Mouse (Mus musculus) kidney, postnatal 0 days (tissue): ENCODE measurements around the gene Mrrf. TPM values are rescaled to one million over a fixed set of nuclear protein-coding genes. Genes with fewer than 3 reads are reported as not detected.

Experiments used
- ATAC-seq: fragments of 200-750 bp; cut with Nextera tagmentation; replicated peaks from 2 replicates; pipeline ENCODE4 v1.8.0; 2017; ENCODE audit warnings: low read depth, moderate number of reproducible peaks, moderate TSS enrichment, moderate library complexity; ENCODE audit not compliant: low FRiP score
- DNase-seq: peaks from one replicate; pipeline ENCODE4 v3.0.0-alpha.2; 2016; ENCODE audit warnings: low spot score
- H3K27ac ChIP-seq: fragments of 300-500 bp; sonication (generic); 2 replicates; pipeline ENCODE4 v1.5.1; 2014; ENCODE audit warnings: mild to moderate bottlenecking
- H3K27me3 ChIP-seq: fragments of 300-500 bp; sonication (generic); 2 replicates; pipeline ENCODE4 v1.6.1; 2014; ENCODE audit warnings: low read length, mixed read lengths; ENCODE audit not compliant: insufficient read depth
- H3K36me3 ChIP-seq: fragments of 300-500 bp; sonication (generic); 2 replicates; pipeline ENCODE4 v1.6.1; 2014; ENCODE audit warnings: low read length, mixed read lengths; ENCODE audit not compliant: insufficient read depth
- H3K4me1 ChIP-seq: fragments of 300-500 bp; sonication (generic); replicated peaks from 2 replicates; pipeline ENCODE4 v1.6.1; 2014; ENCODE audit warnings: antibody characterized with exemption, low read length, mixed read lengths; ENCODE audit not compliant: insufficient read depth
- H3K4me2 ChIP-seq: fragments of 300-500 bp; sonication (generic); 2 replicates; pipeline ENCODE4 v1.6.1; 2014; ENCODE audit warnings: mild to moderate bottlenecking, low read length, moderate library complexity, mixed read lengths
- H3K4me3 ChIP-seq: fragments of 300-500 bp; sonication (generic); replicated peaks from 2 replicates; pipeline ENCODE4 v1.5.1; 2014; ENCODE audit warnings: low read depth, low read length
- H3K9ac ChIP-seq: fragments of 300-500 bp; sonication (generic); 2 replicates; pipeline ENCODE4 v1.6.1; 2014; ENCODE audit warnings: low read depth, low read length
- H3K9me3 ChIP-seq: fragments of 300-500 bp; sonication (generic); replicated peaks from 2 replicates; pipeline ENCODE4 v1.6.1; 2016; ENCODE audit warnings: low read length, inconsistent platforms, mixed read lengths
- CTCF ChIP-seq: IDR thresholded peaks from 2 replicates; pipeline ENCODE4 v1.5.1; 2016; ENCODE audit warnings: antibody characterized with exemption, low read depth, mild to moderate bottlenecking, moderate library complexity
- WGBS: fragments of 180-500 bp; shearing (Covaris S2); extraction: QIAGEN DNeasy Blood & Tissue Kit; methylation state at CpG from one replicate; pipeline ENCODE4 v1.1.7; 2014; 5-methylcytosine and 5-hydroxymethylcytosine counted together
- polyA plus RNA-seq: library from polyadenylated mRNA; unstranded; fragments of >200 nt; fragmentation: Nextera tagmentation; extraction: Ambion mirVana; gene quantifications from 2 replicates; pipeline ENCODE4 v1.2.1, GENCODE M21; 2015

The Mrrf gene
- polyA plus RNA-seq, 1 experiment from 2014 or later: 25.4 TPM

- H3K27ac ChIP-seq: no peak overlapping the region
- ATAC-seq: peak; percentile 71
These were observed 77.8 kb downstream of the Mrrf start for GRCm38 (mm10) chr2:36214023-36214422.

GRCm38 (mm10) chr2:36214425-36214824, 78.2 kb downstream of the Mrrf start:
- no peaks in the 10 kb centered on the region for H3K27me3 ChIP-seq
- H3K27ac ChIP-seq: no peak overlapping the region
- no peak overlapping the region for H3K9ac ChIP-seq
- H3K4me1 ChIP-seq: peaks cover 18% of the 10 kb centered on the region; the same call in 1 of the 2 replicates
- H3K4me2 ChIP-seq: peak overlapping the region; percentile 36
- no peaks in the 10 kb centered on the region for H3K9me3 ChIP-seq
- H3K4me3 ChIP-seq: no peak overlapping the region
- ATAC-seq: no peak
- 60% methylated on average over 5 of the region's 5 CpGs for WGBS
- TF ChIP-seq CTCF: peak; percentile 56; the same call in 1 of the 2 replicates
- H3K36me3 ChIP-seq: no peaks in the 10 kb centered on the region
- DNase-seq: peak; percentile 72

More at GRCm38 (mm10) chr2:36214023-36214422, 77.8 kb downstream of the Mrrf start:
- Histone ChIP-seq H3K4me2 (peak overlapping the region; percentile 36), H3K36me3 (no peaks in the 10 kb centered on the region), H3K9me3 (no peaks in the 10 kb centered on the region), H3K4me3 (no peak overlapping the region), H3K27me3 (no peaks in the 10 kb centered on the region), H3K9ac (no peak overlapping the region), H3K4me1 (peaks cover 18% of the 10 kb centered on the region; the same call in 1 of the 2 replicates)
- WGBS: 4% methylated on average over 8 of the region's 8 CpGs
- peak; percentile 88 for TF ChIP-seq CTCF
- DNase-seq: peak; percentile 95

- Histone ChIP-seq H3K27ac (no peak overlapping the region), H3K27me3 (no peaks in the 10 kb centered on the region), H3K4me3 (no peak overlapping the region), H3K4me1 (peaks cover 18% of the 10 kb centered on the region; the same call in 1 of the 2 replicates), H3K4me2 (no peak overlapping the region), H3K9ac (no peak overlapping the region), H3K36me3 (no peaks in the 10 kb centered on the region), H3K9me3 (no peaks in the 10 kb centered on the region)
- TF ChIP-seq CTCF: no peak
- no peak for ATAC-seq
- DNase-seq: no peak
- WGBS: 90% methylated on average over 5 of the region's 5 CpGs
These were observed 79.1 kb downstream of the Mrrf start for GRCm38 (mm10) chr2:36215203-36215739.

GRCm38 (mm10) chr2:36216546-36216945, 80.4 kb downstream of the Mrrf start:
- ATAC-seq: no peak
- H3K4me1 ChIP-seq: peaks cover 18% of the 10 kb centered on the region; the same call in 1 of the 2 replicates
- H3K4me3 ChIP-seq: no peak overlapping the region
- H3K4me2 ChIP-seq: peak overlapping the region; percentile 21; the same call in 1 of the 2 replicates
- no peaks in the 10 kb centered on the region for H3K36me3 ChIP-seq
- H3K27me3 ChIP-seq: no peaks in the 10 kb centered on the region
- peak overlapping the region; percentile 73 for H3K27ac ChIP-seq
- no peak for TF ChIP-seq CTCF
- H3K9ac ChIP-seq: no peak overlapping the region
- H3K9me3 ChIP-seq: no peaks in the 10 kb centered on the region
- DNase-seq: no peak

GRCm38 (mm10) chr2:36216953-36217573, 80.9 kb downstream of the Mrrf start:
- H3K4me3 ChIP-seq: no peak overlapping the region
- H3K9ac ChIP-seq: no peak overlapping the region
- no peaks in the 10 kb centered on the region for H3K9me3 ChIP-seq
- H3K4me2 ChIP-seq: peak overlapping the region; percentile 21; the same call in 1 of the 2 replicates
- no peak for TF ChIP-seq CTCF
- ATAC-seq: peak; percentile 55
- peak overlapping the region; percentile 77 for H3K27ac ChIP-seq
- WGBS: 39% methylated on average over 4 of the region's 4 CpGs
- peaks cover 18% of the 10 kb centered on the region; the same call in 1 of the 2 replicates for H3K4me1 ChIP-seq
- no peaks in the 10 kb centered on the region for H3K36me3 ChIP-seq
- no peaks in the 10 kb centered on the region for H3K27me3 ChIP-seq
- DNase-seq: no peak

GRCm38 (mm10) chr2:36217692-36218233, 81.6 kb downstream of the Mrrf start:
- H3K27ac ChIP-seq: peak overlapping the region; percentile 77
- no peak for TF ChIP-seq CTCF

More at GRCm38 (mm10) chr2:36217692-36218233, 81.6 kb downstream of the Mrrf start:
- H3K4me2 ChIP-seq: no peak overlapping the region
- no peaks in the 10 kb centered on the region for H3K9me3 ChIP-seq
- no peak for ATAC-seq
- no peaks in the 10 kb centered on the region for H3K36me3 ChIP-seq
- no peak overlapping the region for H3K4me3 ChIP-seq
- DNase-seq: no peak
- H3K27me3 ChIP-seq: no peaks in the 10 kb centered on the region
- no peak overlapping the region for H3K9ac ChIP-seq
- peaks cover 18% of the 10 kb centered on the region; the same call in 1 of the 2 replicates for H3K4me1 ChIP-seq
- WGBS: 36% methylated on average over 5 of the region's 5 CpGs
